Mouse (Mus musculus): ENCODE measurements around the gene Mbd6.

DNA sequence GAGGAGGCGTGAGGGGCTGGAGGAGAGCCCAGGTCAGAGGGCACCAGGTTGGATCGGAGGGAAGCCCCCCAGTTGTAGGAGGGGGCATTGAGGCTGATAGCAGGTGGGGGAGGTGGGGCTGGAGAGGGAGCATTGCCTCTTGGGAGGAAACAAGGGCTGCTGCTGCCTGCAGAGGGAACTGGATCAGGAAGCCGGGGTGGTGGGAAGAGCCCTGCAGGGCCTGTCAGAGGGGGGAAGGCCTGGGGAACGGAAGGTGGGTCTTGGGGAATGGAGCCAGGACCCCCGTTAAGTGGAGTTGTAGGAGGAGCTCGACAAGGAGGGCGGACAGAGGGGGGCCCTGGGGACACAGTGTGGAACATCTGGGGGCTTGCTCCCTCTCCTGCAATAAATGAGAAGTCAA is 2.6 kb downstream of the Mbd6 start:
- no peak for TF ChIP-seq POLR2A (IDR thresholded peaks at IDR 0.05; ENCODE audit: borderline replicate concordance, extremely low read depth, insufficient read depth, insufficient read length, poor library complexity, severe bottlenecking)
- no peak for TF ChIP-seq CTCF (IDR thresholded peaks at IDR 0.05; ENCODE audit: borderline replicate concordance, extremely low read depth, insufficient read depth, insufficient read length)
